Mouse (Mus musculus) heart, adult 2 months (tissue): ENCODE measurements at regions not wholly inside any gene's neighbourhood (a gene's known extent, or its start where the extent isn't known, plus 50 kb on each side); places are given as distances from the start of the nearest gene placed in this dataset.

Experiments used
- DNase-seq, 2 experiments: peaks; one replicate each; pipeline ENCODE4 v3.0.0; 2021
- H3K27ac ChIP-seq: fragments of 200-600 bp; 2 replicates; pipeline ENCODE4 v1.8.1; 2022
- H3K27me3 ChIP-seq: fragments of 200-500 bp; 2 replicates; pipeline ENCODE4 v1.6.1; 2012; ENCODE audit warnings: mild to moderate bottlenecking, low read length, inconsistent platforms, mixed read lengths; ENCODE audit not compliant: control insufficient read depth, insufficient read depth
- H3K36me3 ChIP-seq: fragments of 200-500 bp; 2 replicates; pipeline ENCODE4 v1.6.1; 2012; ENCODE audit warnings: low read length, inconsistent platforms; ENCODE audit not compliant: control insufficient read depth, insufficient read depth
- H3K4me1 ChIP-seq: fragments of 200-500 bp; 2 replicates; pipeline ENCODE4 v1.6.1; 2011; ENCODE audit warnings: low read length; ENCODE audit not compliant: control insufficient read depth, insufficient read depth
- H3K4me3 ChIP-seq: fragments of 200-600 bp; 2 replicates; pipeline ENCODE4 v1.8.1; 2022
- H3K79me2 ChIP-seq: fragments of 200-500 bp; replicated peaks from 2 replicates; pipeline ENCODE4 v1.6.1; 2012; ENCODE audit warnings: mild to moderate bottlenecking, inconsistent platforms, low read length, moderate library complexity, mixed read lengths; ENCODE audit not compliant: control insufficient read depth, insufficient read depth
- H3K9ac ChIP-seq: fragments of 200-500 bp; 2 replicates; pipeline ENCODE4 v1.6.1; 2012; ENCODE audit warnings: low read depth, mild to moderate bottlenecking, control low read depth, inconsistent platforms, low read length, mixed read lengths
- CTCF ChIP-seq: fragments of 200-600 bp; IDR thresholded peaks from 2 replicates; pipeline ENCODE4 v1.8.1; 2022; ENCODE audit warnings: antibody characterized with exemption, mild to moderate bottlenecking, moderate library complexity
- EP300 ChIP-seq: fragments of 200-500 bp; IDR thresholded peaks from 2 replicates; pipeline ENCODE4 v1.6.1; 2011; ENCODE audit warnings: low read depth, low read length, control low read depth; ENCODE audit not compliant: insufficient read depth
- POLR2A ChIP-seq: fragments of 200-500 bp; IDR thresholded peaks from 2 replicates; pipeline ENCODE4 v1.6.1; 2011; ENCODE audit warnings: mild to moderate bottlenecking, low read depth, low read length, control low read depth; ENCODE audit not compliant: insufficient read depth
- WGBS: fragments of 180-500 bp; shearing (Covaris S2); methylation state at CpG from one replicate; pipeline ENCODE4 v1.1.7; 2018; 5-methylcytosine and 5-hydroxymethylcytosine counted together
- intact Hi-C: fragments of 180-260 bp; cut with DNase I; formaldehyde crosslinking; loops from one replicate; pipeline ENCODE4 v1.15.1; 2025

DNA sequence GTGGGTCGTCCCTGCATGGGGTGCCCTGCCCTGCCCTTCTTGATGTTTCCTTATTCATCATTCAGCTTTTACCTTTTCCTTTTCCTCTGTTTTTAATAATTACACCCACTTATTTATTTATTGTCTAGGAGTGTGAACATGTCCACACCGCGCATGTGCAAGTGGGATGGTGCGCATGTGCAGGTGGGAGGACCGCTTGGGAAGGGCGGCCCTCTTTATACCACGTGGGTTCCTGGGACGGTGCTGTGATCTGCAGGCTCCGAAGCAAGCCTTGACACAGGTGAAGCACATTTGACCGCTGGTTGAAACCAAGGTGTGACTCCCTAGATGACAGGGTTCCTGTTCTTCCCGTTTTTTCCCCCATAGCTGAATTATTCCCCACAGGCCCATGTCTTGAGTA, 60.0 kb downstream of the Syf2 start:
- TF ChIP-seq EP300, result no peak
- TF ChIP-seq POLR2A, result no peak
- no peak for TF ChIP-seq CTCF
- intact Hi-C loops, result no loop called here
- H3K4me3 ChIP-seq, result no peak overlapping the region
- H3K79me2 ChIP-seq, result no peaks in the 10 kb centered on the region
- no peaks in the 10 kb centered on the region for H3K27me3 ChIP-seq
- DNase-seq, result no peak
- no peak overlapping the region for H3K27ac ChIP-seq
- no peaks in the 10 kb centered on the region for H3K36me3 ChIP-seq
- H3K4me1 ChIP-seq, result no peaks in the 10 kb centered on the region
- WGBS, result 85% methylated on average over 11 of the region's 11 CpGs
- H3K9ac ChIP-seq, result no peak overlapping the region

DNA sequence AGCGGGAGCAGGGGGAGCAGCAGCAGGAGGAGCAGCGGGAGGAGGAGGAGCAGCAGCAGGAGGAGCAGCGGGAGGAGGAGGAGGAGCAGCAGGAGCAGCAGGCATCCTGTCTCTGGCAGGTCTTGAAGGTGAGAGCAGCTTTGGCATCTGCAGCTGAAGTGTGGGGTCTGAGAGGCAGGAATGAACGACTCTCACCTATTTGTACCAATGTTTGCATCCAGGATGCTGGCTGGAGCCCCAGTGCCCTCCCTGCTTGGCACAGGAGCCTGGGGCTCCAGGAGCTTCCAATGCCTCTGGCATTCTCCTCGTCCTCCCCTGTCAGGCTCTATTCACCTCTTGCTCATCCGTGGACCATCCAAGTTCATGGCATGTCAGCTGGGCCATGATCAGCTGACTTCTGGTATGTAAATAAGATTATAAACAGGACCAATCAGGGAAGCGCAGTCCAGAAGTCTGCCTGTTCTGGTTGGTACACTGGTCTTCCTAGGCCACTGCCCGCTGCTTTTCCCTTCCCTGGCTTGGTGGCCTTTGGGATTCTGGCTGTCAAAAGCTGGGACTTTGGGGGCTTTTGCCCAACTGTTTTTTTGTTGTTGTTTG, 62.9 kb downstream of the Syf2 start:
- no peaks in the 10 kb centered on the region for H3K79me2 ChIP-seq
- WGBS, result 65% methylated on average over 7 of the region's 8 CpGs
- no peaks in the 10 kb centered on the region for H3K27me3 ChIP-seq
- no peak overlapping the region for H3K27ac ChIP-seq
- no peak for DNase-seq
- no peaks in the 10 kb centered on the region for H3K36me3 ChIP-seq
- no peak for TF ChIP-seq CTCF
- no peak for TF ChIP-seq POLR2A
- TF ChIP-seq EP300, result no peak
- intact Hi-C loops, result no loop called here
- peaks cover 2% of the 10 kb centered on the region; the same call in 1 of the 2 replicates for H3K4me1 ChIP-seq
- no peak overlapping the region for H3K4me3 ChIP-seq
- H3K9ac ChIP-seq, result no peak overlapping the region

DNA sequence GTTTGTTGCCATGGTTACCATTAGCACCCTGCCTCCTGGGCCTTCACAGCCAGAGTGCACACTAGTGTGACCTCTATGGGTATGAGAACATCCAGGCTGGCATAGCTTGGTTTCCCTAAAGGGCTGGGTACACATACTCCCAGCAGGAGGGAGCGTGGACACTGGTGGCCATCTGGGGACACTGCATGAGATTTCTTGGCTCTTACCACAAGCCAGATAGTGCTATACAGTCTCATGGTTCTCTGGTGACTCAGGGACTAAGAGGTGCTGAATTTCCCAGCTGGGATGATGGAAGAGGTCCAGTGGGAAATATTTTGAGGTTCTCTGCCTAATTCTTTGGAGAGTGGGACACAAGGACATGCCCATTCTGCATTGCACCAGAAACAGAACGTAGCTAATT, 63.5 kb downstream of the Syf2 start:
- H3K9ac ChIP-seq, result no peak overlapping the region
- WGBS, result 48% methylated on average over 2 of the region's 2 CpGs
- H3K27ac ChIP-seq, result no peak overlapping the region
- no peaks in the 10 kb centered on the region for H3K36me3 ChIP-seq
- no peaks in the 10 kb centered on the region for H3K79me2 ChIP-seq
- peak in 1 of 2 experiments; percentile 27 for DNase-seq
- H3K27me3 ChIP-seq, result no peaks in the 10 kb centered on the region
- no peak overlapping the region for H3K4me3 ChIP-seq
- TF ChIP-seq POLR2A, result no peak
- no peak for TF ChIP-seq EP300
- TF ChIP-seq CTCF, result no peak
- H3K4me1 ChIP-seq, result peaks cover 2% of the 10 kb centered on the region; the same call in 1 of the 2 replicates
- intact Hi-C loops, result no loop called here

DNA sequence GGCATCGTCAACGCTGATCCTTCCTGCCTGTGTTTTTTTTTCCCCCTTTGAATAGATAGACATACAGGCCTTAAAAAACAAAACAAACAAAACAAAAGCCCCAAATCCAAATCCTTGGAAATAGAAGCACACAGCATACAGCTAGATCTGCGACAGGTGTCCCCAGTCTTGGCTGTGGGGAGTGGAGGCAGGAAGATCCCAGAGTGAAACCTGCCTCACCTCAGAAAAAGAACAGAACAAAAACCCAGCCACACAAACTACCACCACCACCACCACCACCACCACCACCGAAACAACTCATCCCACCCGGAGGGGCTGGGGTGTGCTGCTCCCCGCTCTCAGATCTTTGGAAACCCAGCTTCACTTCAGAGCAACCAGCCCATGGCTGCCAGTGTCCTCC, 64.0 kb downstream of the Syf2 start:
- Histone ChIP-seq H3K9ac (no peak overlapping the region), H3K4me3 (no peak overlapping the region), H3K27ac (no peak overlapping the region), H3K79me2 (no peaks in the 10 kb centered on the region), H3K4me1 (peaks cover 2% of the 10 kb centered on the region; the same call in 1 of the 2 replicates), H3K36me3 (no peaks in the 10 kb centered on the region), H3K27me3 (no peaks in the 10 kb centered on the region)
- 63% methylated on average over 6 of the region's 6 CpGs for WGBS
- no peak for TF ChIP-seq EP300
- no peak for TF ChIP-seq CTCF
- TF ChIP-seq POLR2A, result no peak
- intact Hi-C loops, result no loop called here
- DNase-seq, result no peak

DNA sequence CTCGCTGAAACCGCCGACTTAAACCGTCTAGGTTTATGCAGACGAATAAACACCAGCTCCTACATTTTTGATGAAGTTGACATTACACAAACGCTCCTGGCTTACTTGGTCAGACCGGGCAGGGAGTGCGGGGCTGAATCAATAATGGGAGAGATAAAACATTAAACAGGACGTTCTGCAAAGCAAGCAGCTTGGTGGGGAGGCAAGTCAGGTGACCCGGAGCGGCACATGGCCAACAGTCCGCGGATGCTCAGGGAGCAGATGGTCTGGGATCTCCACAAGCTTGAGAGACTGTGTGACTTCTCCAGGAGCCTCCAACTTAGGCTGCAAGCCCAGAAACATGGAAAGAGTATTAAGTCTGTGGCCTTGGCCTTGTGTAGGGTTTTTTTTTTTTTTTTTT, 64.4 kb downstream of the Syf2 start:
- no peak overlapping the region for H3K27ac ChIP-seq
- 43% methylated on average over 13 of the region's 13 CpGs for WGBS
- peak; percentile 55 to 60 for DNase-seq

DNA sequence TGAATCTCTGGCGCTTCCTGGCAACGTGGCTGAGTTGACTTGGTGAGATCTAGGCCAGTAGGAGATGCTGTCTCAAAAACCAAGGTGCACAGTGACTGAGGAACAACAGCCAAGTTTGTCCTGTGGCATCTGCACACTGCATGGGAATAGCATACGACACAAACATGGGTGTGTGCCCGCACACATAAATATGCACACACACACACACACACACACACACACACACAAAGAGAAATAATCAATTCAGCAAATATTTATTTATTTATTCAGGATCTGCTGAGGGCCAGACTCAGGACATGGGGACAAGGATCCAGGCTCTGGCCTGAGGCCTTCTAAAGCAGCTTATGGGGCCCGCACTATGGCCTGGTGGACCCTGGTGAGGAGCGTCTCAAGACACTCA, 65.4 kb downstream of the Syf2 start:
- WGBS, result 96% methylated on average over 6 of the region's 6 CpGs
- H3K4me1 ChIP-seq, result peaks cover 2% of the 10 kb centered on the region; the same call in 1 of the 2 replicates
- no peak for DNase-seq
- H3K27ac ChIP-seq, result no peak overlapping the region
- H3K27me3 ChIP-seq, result no peaks in the 10 kb centered on the region
- intact Hi-C loops, result no loop called here
- H3K79me2 ChIP-seq, result no peaks in the 10 kb centered on the region
- TF ChIP-seq EP300 (no peak), POLR2A (no peak), CTCF (no peak)
- no peaks in the 10 kb centered on the region for H3K36me3 ChIP-seq
- H3K9ac ChIP-seq, result no peak overlapping the region
- H3K4me3 ChIP-seq, result no peak overlapping the region

More for the DNA sequence above, 64.4 kb downstream of the Syf2 start:
- intact Hi-C loops, result no loop called here
- H3K4me3 ChIP-seq, result no peak overlapping the region
- no peak overlapping the region for H3K9ac ChIP-seq
- peaks cover 2% of the 10 kb centered on the region; the same call in 1 of the 2 replicates for H3K4me1 ChIP-seq
- no peaks in the 10 kb centered on the region for H3K27me3 ChIP-seq
- H3K36me3 ChIP-seq, result no peaks in the 10 kb centered on the region
- TF ChIP-seq CTCF, result no peak
- TF ChIP-seq POLR2A, result no peak
- TF ChIP-seq EP300, result no peak
- H3K79me2 ChIP-seq, result no peaks in the 10 kb centered on the region
